Mouse (Mus musculus) CH12.LX (cell line): ENCODE measurements at regions not wholly inside any gene's neighbourhood (a gene's known extent, or its start where the extent isn't known, plus 50 kb on each side); places are given as distances from the start of the nearest gene placed in this dataset.

Experiments
- CTCF ChIP-seq, 2 experiments: IDR thresholded peaks in 1 of 2; conservative IDR thresholded peaks in 1 of 2; 2 replicates each; pipeline ENCODE4 v1.5.1; 2011 to 2012; ENCODE audit warnings: low read depth in 2 of 2, low read length in 2 of 2, improper control_type of control experiment in 1 of 2, inconsistent platforms in 1 of 2, mild to moderate bottlenecking in 1 of 2, moderate library complexity in 1 of 2
- ELF1 ChIP-seq: IDR thresholded peaks from 2 replicates; pipeline ENCODE4 v1.6.1; 2014; ENCODE audit warnings: low read depth, mild to moderate bottlenecking, inconsistent platforms, low read length, improper control_type of control experiment
- MXI1 ChIP-seq: IDR thresholded peaks from 2 replicates; pipeline ENCODE4 v1.6.1; 2011; ENCODE audit warnings: mild to moderate bottlenecking, low read depth, low read length, improper control_type of control experiment
- POLR2A ChIP-seq: IDR thresholded peaks from 2 replicates; pipeline ENCODE4 v1.6.1; 2011; ENCODE audit warnings: low read depth, mild to moderate bottlenecking, improper control_type of control experiment, low read length
- RAD21 ChIP-seq: IDR thresholded peaks from 2 replicates; pipeline ENCODE4 v1.6.1; 2011; ENCODE audit warnings: low read depth, mild to moderate bottlenecking, low read length, improper control_type of control experiment, moderate library complexity
- ZNF384 ChIP-seq: IDR thresholded peaks from 2 replicates; pipeline ENCODE4 v1.6.1; 2012; ENCODE audit warnings: low read depth, low read length, improper control_type of control experiment, inconsistent platforms

- TF ChIP-seq MXI1 (no peak), CTCF (conservative IDR thresholded peaks at IDR 0.05 in 1 of 2, IDR thresholded peaks at IDR 0.05 in 1 of 2; ENCODE audit: low read depth in 2 of 2, low read length in 2 of 2) (no peak), ELF1 (no peak), ZNF384 (no peak), RAD21 (no peak), POLR2A (no peak)
Observed at GRCm38 (mm10) chr6:31150416-31150815, 191.5 kb upstream of the Klf14 start.
